8 mouse cellular contexts compared by ENCODE assay signal in the genomic region with DNA sequence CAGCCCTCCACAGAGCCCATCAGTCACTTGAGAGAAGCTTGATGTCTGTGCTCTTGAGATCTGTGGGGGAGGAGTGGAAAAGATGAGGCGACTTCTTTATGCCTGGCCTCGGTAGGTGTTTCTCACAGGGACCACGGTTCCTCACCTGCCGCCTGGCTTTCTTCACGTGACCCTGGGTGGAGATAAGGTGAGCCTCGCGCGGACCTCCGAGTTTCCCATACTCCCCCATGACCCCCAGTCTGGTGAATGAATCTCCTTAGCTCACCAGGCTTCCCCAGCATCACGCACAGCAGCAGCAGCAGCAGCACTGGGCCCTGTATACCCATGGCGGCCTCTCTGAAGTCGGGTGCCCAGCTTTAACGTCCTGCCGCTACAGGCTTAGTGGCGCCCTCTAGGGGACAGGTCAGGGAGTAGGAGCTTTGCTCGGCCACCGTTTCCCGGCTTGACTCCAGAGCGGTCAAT. TPM values are rescaled to one million over a fixed set of nuclear protein-coding genes. Genes with fewer than 3 reads are reported as not detected.
DNase-seq lines count a peak whose midpoint lies in the region; ATAC-seq lines count a peak whose summit lies in the region.

A gene (plus strand): TSS at position 44 of the 462 bp plus-strand sequence.
A gene (minus strand): TSS at position 361 of the 462 bp plus-strand sequence.

- H3K4me1 ChIP-seq in forebrain, embryonic 10.5 days, result peaks cover 12% of the 10 kb centered on the region
- no peaks in the 10 kb centered on the region for H3K4me1 ChIP-seq in hindbrain, embryonic 14.5 days (replicated peaks; ENCODE audit: control insufficient read depth, insufficient read depth, low read length)
- no peaks in the 10 kb centered on the region for H3K4me1 ChIP-seq in midbrain, embryonic 15.5 days

- peak within 1 kb of the TSS; percentile 14 for H3K4me2 ChIP-seq in hindbrain, embryonic 14.5 days (replicated peaks)
- peak within 1 kb of the TSS; percentile 26; the same call in 1 of the 2 replicates for H3K4me2 ChIP-seq in midbrain, embryonic 15.5 days

- no peak within 1 kb of the TSS for H3K9ac ChIP-seq in hindbrain, embryonic 14.5 days
- H3K9ac ChIP-seq in midbrain, embryonic 15.5 days, result no peak within 1 kb of the TSS

- H3K27me3 ChIP-seq in forebrain, embryonic 10.5 days (ENCODE audit: poor library complexity, severe bottlenecking), result peaks cover 17% of the 10 kb centered on the region
- H3K27me3 ChIP-seq in hindbrain, embryonic 14.5 days (ENCODE audit: control insufficient read depth, insufficient read depth, low read length), result no peaks in the 10 kb centered on the region
- H3K27me3 ChIP-seq in midbrain, embryonic 15.5 days (replicated peaks), result no peaks in the 10 kb centered on the region

- peak within 1 kb of the TSS; percentile 47 for H3K4me3 ChIP-seq in forebrain, embryonic 10.5 days
- H3K4me3 ChIP-seq in hindbrain, embryonic 14.5 days (replicated peaks; ENCODE audit: low read length), result no peak within 1 kb of the TSS
- H3K4me3 ChIP-seq in midbrain, embryonic 15.5 days, result 0 out of 2 replicates have a peak within 1 kb of the TSS, but pooled peaks have one; percentile 5

- WGBS in forebrain, embryonic 10.5 days, result 14% methylated on average over 19 of the region's 19 CpGs
- WGBS in hindbrain, embryonic 14.5 days, result 15% methylated on average over 19 of the region's 19 CpGs
- 21% methylated on average over 19 of the region's 19 CpGs for WGBS in midbrain, embryonic 15.5 days

- H3K36me3 ChIP-seq in forebrain, embryonic 10.5 days (replicated peaks), result no peaks in the 10 kb centered on the region
- H3K36me3 ChIP-seq in hindbrain, embryonic 14.5 days (replicated peaks; ENCODE audit: control insufficient read depth, insufficient read depth), result no peaks in the 10 kb centered on the region
- no peaks in the 10 kb centered on the region for H3K36me3 ChIP-seq in midbrain, embryonic 15.5 days (replicated peaks)

- no peaks in the 10 kb centered on the region for H3K9me3 ChIP-seq in forebrain, embryonic 10.5 days
- no peaks in the 10 kb centered on the region for H3K9me3 ChIP-seq in hindbrain, embryonic 14.5 days (ENCODE audit: control insufficient read depth, low read length)
- no peaks in the 10 kb centered on the region for H3K9me3 ChIP-seq in midbrain, embryonic 15.5 days

- peak; percentile 92 for DNase-seq in heart, adult 11 months
- no peak for DNase-seq in heart, postnatal 25 days (ENCODE audit: low spot score)
- peak; percentile 54 for DNase-seq in c-Kit-negative CD71-positive TER-119-positive erythroid progenitor cells, embryonic 14.5 days (ENCODE audit: low read depth, low spot score)
- peak; percentile 63 for DNase-seq in forebrain, embryonic 10.5 days (ENCODE audit: extremely low spot score, low spot score)
- DNase-seq in hindbrain, embryonic 14.5 days (ENCODE audit: low spot score), result no peak
- peak; percentile 74 for DNase-seq in liver
- DNase-seq in testis, postnatal 14 days (ENCODE audit: low spot score), result peak; percentile 82

- ATAC-seq in hindbrain, embryonic 14.5 days (ENCODE audit: low FRiP score), result no peak
- ATAC-seq in midbrain, embryonic 15.5 days (replicated peaks), result 0 out of 2 replicates have a peak, but pooled peaks have one; percentile 17

- intact Hi-C loops in heart, postnatal 25 days (cut with DNase I), result loop anchor here (5.0 kb wide), 1 partner anchor 97 kb away; a partner anchor contains a TSS

- H3K27ac ChIP-seq in forebrain, embryonic 10.5 days, result peak within 1 kb of the TSS; percentile 57; the same call in 1 of the 2 replicates
- H3K27ac ChIP-seq in hindbrain, embryonic 14.5 days, result no peak within 1 kb of the TSS
- H3K27ac ChIP-seq in midbrain, embryonic 15.5 days, result no peak within 1 kb of the TSS

RNA-seq across cellular contexts. Expression of the first gene that starts in this region (rescaled TPM):
- total RNA-seq in heart, postnatal 25 days (2021), result not detected
- polyA plus RNA-seq in forebrain, embryonic 10.5 days (2016; fragmentation: Nextera tagmentation; extraction: Ambion mirVana), result not detected in 2 replicates
- 0.16 TPM in 1 of 2 replicates, not detected in the other for polyA plus RNA-seq in hindbrain, embryonic 14.5 days (2014; fragmentation: Nextera tagmentation; extraction: Ambion mirVana)
- polyA plus RNA-seq in midbrain, embryonic 15.5 days (2015; fragmentation: Nextera tagmentation; extraction: Ambion mirVana), result not detected in 2 replicates

RNA-seq across cellular contexts. Expression of the second gene that starts in this region (rescaled TPM):
- total RNA-seq in heart, postnatal 25 days (2021), result not detected
- 4.5 and 5.4 TPM in 2 replicates for polyA plus RNA-seq in forebrain, embryonic 10.5 days (2016; fragmentation: Nextera tagmentation; extraction: Ambion mirVana)
- 1.1 and 2.3 TPM in 2 replicates for polyA plus RNA-seq in hindbrain, embryonic 14.5 days (2014; fragmentation: Nextera tagmentation; extraction: Ambion mirVana)
- polyA plus RNA-seq in midbrain, embryonic 15.5 days (2015; fragmentation: Nextera tagmentation; extraction: Ambion mirVana), result 1.4 and 1.6 TPM in 2 replicates

Comparison
In these comparisons a context has a peak if more than half of its experiments do, and no peak if none do; other contexts are left out.
1. DNase-seq: peak in heart, adult 11 months (single experiment), c-Kit-negative CD71-positive TER-119-positive erythroid progenitor cells, embryonic 14.5 days (single experiment), forebrain, embryonic 10.5 days (single experiment), liver (single experiment) and testis, postnatal 14 days (single experiment); none in heart, postnatal 25 days (single experiment) and hindbrain, embryonic 14.5 days (single experiment).